ENCODE assay signal across 10 mouse cellular contexts in genomic region chr10:60792841-60793240, GRCm38 (mm10). TPM values are rescaled to one million over a fixed set of nuclear protein-coding genes. Genes with fewer than 3 reads are reported as not detected.
DNase-seq lines count a peak whose midpoint lies in the region; ATAC-seq lines count a peak whose summit lies in the region.
"Had no signal": no experiment of that assay in that cellular context is flagged by ENCODE, and none has a peak within 500 bp of the region (broad histone marks: within the 10 kb centered on the region; RNA-seq: fewer than 3 reads in every experiment).

No protein-coding gene starts in this region.

- intact Hi-C loops in left cerebral cortex, postnatal 4 days (cut with DNase I), result no loop called here

- ATAC-seq in hindbrain, embryonic 14.5 days (ENCODE audit: low FRiP score), result no peak
- peak; percentile 38 for ATAC-seq in intestine, embryonic 16.5 days
- ATAC-seq: forebrain, embryonic 14.5 days had no signal

- DNase-seq in hindbrain, embryonic 10.5 days (ENCODE audit: low spot score), result peak; percentile 34
- DNase-seq in hindbrain, embryonic 14.5 days (ENCODE audit: low spot score), result no peak
- DNase-seq in heart, adult 11 months, result peak; percentile 98
- DNase-seq in lung, postnatal 10 days, result peak; percentile 70
- DNase-seq in cerebellum, adult 9-11 months, result no peak
- no peak for DNase-seq in left cerebral cortex, postnatal 4 days
- DNase-seq in B cell, adult 2 months, result no peak

- no peaks in the 10 kb centered on the region for H3K9me3 ChIP-seq in hindbrain, embryonic 10.5 days
- no peaks in the 10 kb centered on the region for H3K9me3 ChIP-seq in hindbrain, embryonic 14.5 days (ENCODE audit: control insufficient read depth, low read length)
- H3K9me3 ChIP-seq in intestine, embryonic 16.5 days (ENCODE audit: control insufficient read depth, low read length), result no peaks in the 10 kb centered on the region
- H3K9me3 ChIP-seq: midbrain, embryonic 12.5 days had no signal

- peaks cover 62% of the 10 kb centered on the region for H3K27me3 ChIP-seq in hindbrain, embryonic 10.5 days (ENCODE audit: insufficient read depth, poor library complexity, severe bottlenecking)
- no peaks in the 10 kb centered on the region; the same call in 1 of the 2 replicates for H3K27me3 ChIP-seq in hindbrain, embryonic 14.5 days (ENCODE audit: control insufficient read depth, insufficient read depth, low read length)
- no peaks in the 10 kb centered on the region for H3K27me3 ChIP-seq in intestine, embryonic 16.5 days (replicated peaks; ENCODE audit: control insufficient read depth, insufficient read depth, low read length)

- peak overlapping the region; percentile 1; the same call in 1 of the 2 replicates for H3K4me3 ChIP-seq in hindbrain, embryonic 10.5 days
- no peak overlapping the region for H3K4me3 ChIP-seq in hindbrain, embryonic 14.5 days (replicated peaks; ENCODE audit: low read length)
- no peak overlapping the region for H3K4me3 ChIP-seq in intestine, embryonic 16.5 days (ENCODE audit: low read length)
- H3K4me3 ChIP-seq: midbrain, embryonic 12.5 days had no signal

- WGBS in hindbrain, embryonic 10.5 days, result 11% methylated on average over 11 of the region's 11 CpGs
- 10% methylated on average over 11 of the region's 11 CpGs for WGBS in hindbrain, embryonic 14.5 days
- WGBS in intestine, embryonic 16.5 days, result 30% methylated on average over 11 of the region's 11 CpGs

- no peaks in the 10 kb centered on the region for H3K36me3 ChIP-seq in hindbrain, embryonic 10.5 days
- H3K36me3 ChIP-seq in hindbrain, embryonic 14.5 days (replicated peaks; ENCODE audit: control insufficient read depth, insufficient read depth), result no peaks in the 10 kb centered on the region
- H3K36me3 ChIP-seq in intestine, embryonic 16.5 days (ENCODE audit: control insufficient read depth, insufficient read depth, low read length), result no peaks in the 10 kb centered on the region
- H3K36me3 ChIP-seq: midbrain, embryonic 12.5 days had no signal

- H3K27ac ChIP-seq in hindbrain, embryonic 10.5 days, result peak overlapping the region; percentile 72
- no peak overlapping the region for H3K27ac ChIP-seq in hindbrain, embryonic 14.5 days
- peak overlapping the region; percentile 54 for H3K27ac ChIP-seq in intestine, embryonic 16.5 days (ENCODE audit: low read length)
- H3K27ac ChIP-seq: midbrain, embryonic 12.5 days had no signal

- no peak overlapping the region for H3K4me2 ChIP-seq in hindbrain, embryonic 14.5 days (replicated peaks)
- no peak overlapping the region for H3K4me2 ChIP-seq in intestine, embryonic 16.5 days (ENCODE audit: low read depth, low read length)
- H3K4me2 ChIP-seq: midbrain, embryonic 12.5 days had no signal

- peaks cover 51% of the 10 kb centered on the region for H3K4me1 ChIP-seq in hindbrain, embryonic 10.5 days (replicated peaks)
- peaks cover 5% of the 10 kb centered on the region; the same call in 1 of the 2 replicates for H3K4me1 ChIP-seq in hindbrain, embryonic 14.5 days (replicated peaks; ENCODE audit: control insufficient read depth, insufficient read depth, low read length)
- peaks cover 40% of the 10 kb centered on the region for H3K4me1 ChIP-seq in intestine, embryonic 16.5 days (ENCODE audit: control insufficient read depth, insufficient read depth, low read length)

- H3K9ac ChIP-seq in hindbrain, embryonic 14.5 days, result no peak overlapping the region
- H3K9ac ChIP-seq in intestine, embryonic 16.5 days (ENCODE audit: low read depth, low read length), result peak overlapping the region; percentile 40; the same call in 1 of the 2 replicates
- H3K9ac ChIP-seq: midbrain, embryonic 12.5 days had no signal

RNA-seq across cellular contexts. Expression of gene Unc5b, which starts 38.5 kb away (rescaled TPM):
- polyA plus RNA-seq in hindbrain, embryonic 10.5 days (2016; fragmentation: Nextera tagmentation; extraction: Ambion mirVana), result 2.4 and 2.6 TPM in 2 replicates
- polyA plus RNA-seq in hindbrain, embryonic 14.5 days (2014; fragmentation: Nextera tagmentation; extraction: Ambion mirVana), result 2.8 and 2.9 TPM in 2 replicates
- polyA plus RNA-seq in intestine, embryonic 16.5 days (2015; fragmentation: Nextera tagmentation; extraction: Ambion mirVana), result 4.3 and 4.6 TPM in 2 replicates
- 1 to 10 TPM; 7.2 to 9.1 TPM for total RNA-seq in left cerebral cortex, postnatal 4 days (2021)

RNA-seq across cellular contexts. Expression of gene Slc29a3, which starts 40.2 kb away (rescaled TPM):
- polyA plus RNA-seq in hindbrain, embryonic 10.5 days (2016; fragmentation: Nextera tagmentation; extraction: Ambion mirVana), result 9.4 and 11.8 TPM in 2 replicates
- 8.4 and 8.9 TPM in 2 replicates for polyA plus RNA-seq in hindbrain, embryonic 14.5 days (2014; fragmentation: Nextera tagmentation; extraction: Ambion mirVana)
- 7.6 and 8.2 TPM in 2 replicates for polyA plus RNA-seq in intestine, embryonic 16.5 days (2015; fragmentation: Nextera tagmentation; extraction: Ambion mirVana)
- 10 to 100 TPM; 16.3 to 19.6 TPM for total RNA-seq in left cerebral cortex, postnatal 4 days (2021)

Comparison
In these comparisons a context has a peak if more than half of its experiments do, and no peak if none do; other contexts are left out.
1. DNase-seq: peak in hindbrain, embryonic 10.5 days (single experiment), heart, adult 11 months (single experiment) and lung, postnatal 10 days (single experiment); none in hindbrain, embryonic 14.5 days (single experiment), cerebellum, adult 9-11 months (single experiment), left cerebral cortex, postnatal 4 days (single experiment) and B cell, adult 2 months (0 of 2).